Mouse (Mus musculus) testis, adult 2 months (tissue): ENCODE results near the gene Zfp523. TPM values are rescaled to one million over a fixed set of nuclear protein-coding genes. Genes with fewer than 3 reads are reported as not detected.

Source experiments
- H3K27ac ChIP-seq: fragments of 200-500 bp; 2 replicates; pipeline ENCODE4 v1.5.1; 2012; ENCODE audit warnings: low read depth, low read length; ENCODE audit not compliant: control insufficient read depth, insufficient read depth
- H3K27me3 ChIP-seq: fragments of 200-500 bp; 2 replicates; pipeline ENCODE4 v1.6.1; 2012; ENCODE audit warnings: mild to moderate bottlenecking, low read length, moderate library complexity; ENCODE audit not compliant: control insufficient read depth, insufficient read depth
- H3K36me3 ChIP-seq: fragments of 200-500 bp; 2 replicates; pipeline ENCODE4 v1.6.1; 2012; ENCODE audit warnings: mild to moderate bottlenecking, low read length; ENCODE audit not compliant: control insufficient read depth, insufficient read depth
- H3K4me1 ChIP-seq: fragments of 200-500 bp; 2 replicates; pipeline ENCODE4 v1.6.1; 2012; ENCODE audit warnings: low read length; ENCODE audit not compliant: control insufficient read depth, insufficient read depth
- H3K4me3 ChIP-seq: fragments of 200-500 bp; 2 replicates; pipeline ENCODE4 v1.5.1; 2012; ENCODE audit warnings: low read depth, mild to moderate bottlenecking, low read length, moderate library complexity, mixed read lengths; ENCODE audit not compliant: control insufficient read depth
- CTCF ChIP-seq: fragments of 200-500 bp; IDR thresholded peaks from 2 replicates; pipeline ENCODE4 v1.5.1; 2012; ENCODE audit warnings: low read depth, mild to moderate bottlenecking, inconsistent platforms, low read length, moderate library complexity; ENCODE audit not compliant: control insufficient read depth, insufficient read depth, insufficient replicate concordance
- POLR2A ChIP-seq: fragments of 200-500 bp; IDR thresholded peaks from 2 replicates; pipeline ENCODE4 v1.6.1; 2012; ENCODE audit warnings: low read depth, mild to moderate bottlenecking, inconsistent platforms, low read length, moderate library complexity; ENCODE audit not compliant: control insufficient read depth
- polyA plus RNA-seq: library from polyadenylated mRNA; depleted of rRNA; stranded (reverse); fragments of >200 nt; gene quantifications from 2 replicates; pipeline ENCODE4 v1.2.3, GENCODE M21; 2012

The Zfp523 gene
- polyA plus RNA-seq, 1 experiment, result 89.4 TPM

- H3K4me1 ChIP-seq, result no peaks in the 10 kb centered on the region
- H3K4me3 ChIP-seq, result no peak overlapping the region
- TF ChIP-seq POLR2A, result no peak
- peak; percentile 91 for TF ChIP-seq CTCF
- no peaks in the 10 kb centered on the region for H3K27me3 ChIP-seq
- H3K36me3 ChIP-seq, result no peaks in the 10 kb centered on the region
- H3K27ac ChIP-seq, result no peak overlapping the region
Measured at GRCm38 (mm10) chr17:28163666-28164065, 13.3 kb upstream of the Zfp523 start.

- TF ChIP-seq CTCF (no peak), POLR2A (no peak)
- no peaks in the 10 kb centered on the region; the same call in 1 of the 2 replicates for H3K4me1 ChIP-seq
- H3K4me3 ChIP-seq, result no peak overlapping the region
- no peaks in the 10 kb centered on the region for H3K36me3 ChIP-seq
- no peak overlapping the region for H3K27ac ChIP-seq
- H3K27me3 ChIP-seq, result no peaks in the 10 kb centered on the region
Measured at GRCm38 (mm10) chr17:28170460-28171305, 6.2 kb upstream of the Zfp523 start.

GRCm38 (mm10) chr17:28172690-28173089, 4.2 kb upstream of the Zfp523 start:
- Histone ChIP-seq H3K36me3 (no peaks in the 10 kb centered on the region), H3K27me3 (no peaks in the 10 kb centered on the region), H3K27ac (no peak overlapping the region), H3K4me1 (peaks cover 6% of the 10 kb centered on the region), H3K4me3 (no peak overlapping the region)
- TF ChIP-seq POLR2A, result no peak
- TF ChIP-seq CTCF, result no peak

- Histone ChIP-seq H3K27ac (peak overlapping the region; percentile 87), H3K4me3 (peak overlapping the region; percentile 94), H3K4me1 (peaks cover 8% of the 10 kb centered on the region), H3K36me3 (0 out of 2 replicates have a peak, but pooled peaks cover 2% of the 10 kb centered on the region), H3K27me3 (no peaks in the 10 kb centered on the region)
- no peak for TF ChIP-seq CTCF
- no peak for TF ChIP-seq POLR2A
Measured at GRCm38 (mm10) chr17:28177540-28178046, 664 bp downstream of the Zfp523 start.

GRCm38 (mm10) chr17:28180331-28180730, 3.4 kb downstream of the Zfp523 start:
- H3K27ac ChIP-seq, result 0 out of 2 replicates have a peak overlapping the region, but pooled peaks have one; percentile 4
- no peaks in the 10 kb centered on the region for H3K27me3 ChIP-seq
- H3K36me3 ChIP-seq, result 0 out of 2 replicates have a peak, but pooled peaks cover 2% of the 10 kb centered on the region
- H3K4me1 ChIP-seq, result peaks cover 8% of the 10 kb centered on the region
- TF ChIP-seq CTCF, result no peak
- no peak for TF ChIP-seq POLR2A
- H3K4me3 ChIP-seq, result no peak overlapping the region

GRCm38 (mm10) chr17:28180783-28181544, 4.0 kb downstream of the Zfp523 start:
- TF ChIP-seq CTCF, result no peak
- TF ChIP-seq POLR2A, result no peak
- Histone ChIP-seq H3K4me3 (no peak overlapping the region), H3K4me1 (peaks cover 8% of the 10 kb centered on the region), H3K27ac (no peak overlapping the region), H3K36me3 (0 out of 2 replicates have a peak, but pooled peaks cover 2% of the 10 kb centered on the region), H3K27me3 (no peaks in the 10 kb centered on the region)

DNA sequence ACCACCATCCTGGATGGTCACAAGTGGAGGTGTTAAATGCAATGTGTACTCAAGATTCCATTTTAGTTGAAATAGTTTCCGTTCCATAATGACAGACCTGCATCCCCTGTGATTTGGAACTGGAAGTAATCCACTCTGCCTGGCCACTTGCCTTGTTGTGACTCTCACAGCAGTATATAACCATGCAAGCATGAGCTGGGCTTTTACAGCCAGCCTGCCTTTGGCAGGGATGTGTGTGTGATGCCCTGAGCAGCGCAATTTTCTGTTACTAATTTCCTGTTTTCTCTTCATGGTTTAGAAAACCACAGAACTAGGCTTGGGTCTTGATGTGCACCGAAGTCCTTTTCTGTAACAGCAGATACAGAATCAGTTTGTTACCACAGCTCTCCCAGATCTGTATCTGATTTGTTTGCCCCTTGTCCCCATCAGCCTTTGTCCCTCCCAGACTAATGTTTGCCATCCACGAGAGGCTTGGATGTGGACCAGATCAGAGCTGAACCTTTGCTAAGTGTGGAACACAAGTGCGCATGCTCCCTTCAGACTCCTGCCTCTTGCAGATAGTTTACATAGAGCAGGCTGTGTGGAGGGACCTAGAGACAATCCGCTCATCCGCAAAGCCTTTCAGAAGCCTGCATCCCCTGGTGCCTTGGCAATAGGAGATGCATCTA, 8.2 kb downstream of the Zfp523 start:
- H3K4me1 ChIP-seq, result no peaks in the 10 kb centered on the region
- H3K36me3 ChIP-seq, result no peaks in the 10 kb centered on the region
- no peak for TF ChIP-seq CTCF
- TF ChIP-seq POLR2A, result no peak
- H3K27ac ChIP-seq, result no peak overlapping the region
- H3K4me3 ChIP-seq, result no peak overlapping the region
- H3K27me3 ChIP-seq, result no peaks in the 10 kb centered on the region
